Mouse (Mus musculus): ENCODE data around the gene Ppp4r3a. TPM values are rescaled to one million over a fixed set of nuclear protein-coding genes. Genes with fewer than 3 reads are reported as not detected.
A peak's percentile ranks its signal among the peaks of the same experiment; 100 is the strongest.

The Ppp4r3a gene
- total RNA-seq, 2 experiments from 2014 or later = 41.1 to 45.3 TPM

- no peak for DNase-seq
Measured at GRCm38 (mm10) chr12:101012197-101013077, 71.1 kb downstream of the Ppp4r3a start.

- no peak for DNase-seq
Measured at GRCm38 (mm10) chr12:101011017-101011416, 72.5 kb downstream of the Ppp4r3a start.

- DNase-seq = no peak
Measured at GRCm38 (mm10) chr12:101010148-101010920, 73.2 kb downstream of the Ppp4r3a start.

- no peak for DNase-seq
Measured at GRCm38 (mm10) chr12:101009225-101009624, 74.3 kb downstream of the Ppp4r3a start.

- no peak for DNase-seq
Measured at GRCm38 (mm10) chr12:101008648-101009047, 74.9 kb downstream of the Ppp4r3a start.

GRCm38 (mm10) chr12:101007968-101008481 lies 75.5 kb downstream of the Ppp4r3a start:
- DNase-seq = peak; percentile 64 to 72

- DNase-seq = no peak
Measured at GRCm38 (mm10) chr12:101007427-101007826, 76.1 kb downstream of the Ppp4r3a start.

GRCm38 (mm10) chr12:101005665-101006420 lies 77.7 kb downstream of the Ppp4r3a start:
- no peak for DNase-seq

GRCm38 (mm10) chr12:101004982-101005381 lies 78.5 kb downstream of the Ppp4r3a start:
- no peak for DNase-seq

GRCm38 (mm10) chr12:101002801-101003513 lies 80.5 kb downstream of the Ppp4r3a start:
- no peak for DNase-seq

GRCm38 (mm10) chr12:100999061-100999954 lies 84.2 kb downstream of the Ppp4r3a start:
- DNase-seq = no peak

- DNase-seq = no peak
Measured at GRCm38 (mm10) chr12:100998564-100998962, 84.9 kb downstream of the Ppp4r3a start.

- DNase-seq = no peak
Measured at GRCm38 (mm10) chr12:100997830-100998563, 85.5 kb downstream of the Ppp4r3a start.

GRCm38 (mm10) chr12:100996378-100996898 lies 87.1 kb downstream of the Ppp4r3a start:
- no peak for DNase-seq

- DNase-seq = no peak
Measured at GRCm38 (mm10) chr12:100995607-100996377, 87.7 kb downstream of the Ppp4r3a start.

GRCm38 (mm10) chr12:100994140-100995015 lies 89.1 kb downstream of the Ppp4r3a start:
- DNase-seq = no peak

GRCm38 (mm10) chr12:100993146-100993545 lies 90.4 kb downstream of the Ppp4r3a start:
- DNase-seq = no peak

- DNase-seq = no peak
Measured at GRCm38 (mm10) chr12:100992505-100992904, 91.0 kb downstream of the Ppp4r3a start.
